Mouse (Mus musculus): ENCODE results near the gene Abhd12.
A peak's percentile ranks its signal among the peaks of the same experiment; 100 is the strongest.

Abhd12 gene

GRCm38 (mm10) chr2:150808381-150808780 is 96.2 kb downstream of the Abhd12 start:
- no peak for DNase-seq (ENCODE audit: low spot score in 2 of 2)

GRCm38 (mm10) chr2:150803035-150803434 is 101.5 kb downstream of the Abhd12 start:
- no peak for DNase-seq (ENCODE audit: low spot score in 2 of 2)

GRCm38 (mm10) chr2:150800616-150801015 is 103.9 kb downstream of the Abhd12 start:
- no peak for DNase-seq (ENCODE audit: low spot score in 2 of 2)

- no peak for DNase-seq (ENCODE audit: low spot score in 2 of 2)
Observed at GRCm38 (mm10) chr2:150798084-150798483, 106.5 kb downstream of the Abhd12 start.

GRCm38 (mm10) chr2:150793320-150793719 is 111.2 kb downstream of the Abhd12 start:
- no peak for DNase-seq (ENCODE audit: low spot score in 2 of 2)

- peak; percentile 69 to 70 for DNase-seq (ENCODE audit: low spot score in 2 of 2)
Observed at GRCm38 (mm10) chr2:150788768-150789550, 115.6 kb downstream of the Abhd12 start.

GRCm38 (mm10) chr2:150787234-150787771 is 117.2 kb downstream of the Abhd12 start:
- DNase-seq (ENCODE audit: low spot score in 2 of 2): no peak

GRCm38 (mm10) chr2:150786251-150787180 is 118.0 kb downstream of the Abhd12 start, which contains the start of gene Pygb:
Gene Pygb, plus strand, starts transcription at chr2:150786735.
- DNase-seq (ENCODE audit: low spot score in 2 of 2): peak; percentile 68 to 81

GRCm38 (mm10) chr2:150782801-150783200 is 121.7 kb downstream of the Abhd12 start:
- DNase-seq (ENCODE audit: low spot score in 2 of 2): no peak

All from frontal cortex, postnatal 10 days (tissue).